Mouse (Mus musculus) telencephalon, adult 2 months (tissue): ENCODE data around the gene Car12.
"Not testable (repeated sequence)": the region's sequence is repeated elsewhere in the genome, so short reads cannot be mapped to it uniquely, and the experiment has no call there.

Source experiments
- DNase-seq: peaks from one replicate; pipeline ENCODE4 v3.0.0-alpha.2; 2011; ENCODE audit warnings: low read depth, low spot score

The Car12 gene

DNA sequence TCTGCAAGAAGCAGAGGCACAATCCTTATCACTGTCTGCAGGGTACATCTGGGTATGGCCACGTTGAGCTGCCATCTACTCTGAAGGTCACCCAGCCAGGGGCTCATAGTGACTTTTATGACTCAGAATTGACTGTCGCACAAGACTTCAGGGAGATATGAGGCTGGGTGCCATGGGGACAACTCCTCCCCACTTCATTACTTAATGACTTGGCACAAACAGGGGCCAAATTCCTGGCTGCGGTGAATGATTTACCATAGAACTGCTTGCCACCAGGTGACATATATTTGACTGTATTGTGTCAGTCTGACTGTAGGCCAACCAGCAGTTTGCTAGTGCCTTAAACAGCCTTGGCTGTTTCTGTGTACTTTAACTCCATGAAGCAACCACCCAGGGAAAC, 55.8 kb downstream of the Car12 start:
- no peak for DNase-seq

DNA sequence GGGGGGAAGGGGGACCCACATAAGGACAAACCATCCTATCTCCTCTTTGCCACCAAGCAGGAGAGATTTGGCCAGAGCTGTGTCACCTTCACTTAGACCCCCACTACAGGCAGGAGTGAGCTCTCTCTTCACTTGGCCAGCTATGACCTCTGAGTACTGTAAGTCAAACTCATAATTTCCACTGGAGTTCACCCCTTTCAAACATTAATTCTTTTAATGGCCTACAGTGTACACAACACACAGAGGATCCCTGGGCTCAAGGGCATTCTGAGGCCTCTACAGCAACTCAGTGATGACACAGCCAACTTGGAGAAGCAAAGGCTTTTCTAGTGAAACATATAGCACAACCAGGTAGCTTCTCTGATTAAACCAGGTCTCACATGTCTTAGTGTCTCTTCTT, 57.2 kb downstream of the Car12 start:
- no peak for DNase-seq

DNA sequence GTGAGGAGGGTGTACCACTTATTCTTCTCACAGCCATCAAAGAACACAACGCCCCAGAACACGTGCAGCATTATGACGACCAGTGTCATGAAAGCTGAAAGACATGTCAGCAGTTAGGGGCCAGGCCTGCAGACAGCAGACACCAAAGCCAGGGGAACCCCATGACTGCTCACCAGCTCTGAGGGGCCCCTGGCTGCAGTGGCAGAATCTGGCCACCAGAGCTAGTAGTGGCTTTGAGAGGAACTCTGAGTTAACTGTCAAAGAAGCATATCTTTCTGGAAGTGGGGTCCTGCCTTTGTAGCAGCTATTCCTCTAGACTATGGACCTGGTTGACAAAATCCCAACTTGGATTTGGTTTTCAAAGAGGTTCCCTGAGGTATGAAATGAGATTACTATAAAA, 71.1 kb downstream of the Car12 start:
- not testable (repeated sequence) for DNase-seq

DNA sequence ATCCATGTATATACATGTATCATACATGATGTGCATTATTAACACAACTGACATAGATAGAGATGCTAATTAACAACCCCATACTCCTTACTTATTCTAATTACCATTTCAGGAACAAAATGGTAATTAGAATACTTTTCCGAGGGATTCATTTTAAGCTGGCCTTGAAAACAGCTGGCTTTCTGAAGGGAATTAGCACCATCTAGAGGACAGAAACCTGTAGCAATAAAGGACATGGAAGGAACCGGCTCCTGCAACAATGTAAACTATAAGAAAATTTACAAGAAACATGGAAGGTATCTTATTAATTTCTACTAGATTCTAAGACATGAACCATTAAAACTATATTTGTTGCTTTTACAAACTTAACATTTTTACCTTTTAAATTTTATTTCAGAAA, 74.3 kb downstream of the Car12 start:
- peak; percentile 58 for DNase-seq

GRCm38 (mm10) chr9:66794629-66795463, 81.4 kb downstream of the Car12 start:
- no peak for DNase-seq

- DNase-seq, result peak; percentile 96
Observed at GRCm38 (mm10) chr9:66795464-66796324, 82.2 kb downstream of the Car12 start, which contains the start of gene Aph1b. TSS of gene Aph1b (minus strand) at chr9:66795490.

DNA sequence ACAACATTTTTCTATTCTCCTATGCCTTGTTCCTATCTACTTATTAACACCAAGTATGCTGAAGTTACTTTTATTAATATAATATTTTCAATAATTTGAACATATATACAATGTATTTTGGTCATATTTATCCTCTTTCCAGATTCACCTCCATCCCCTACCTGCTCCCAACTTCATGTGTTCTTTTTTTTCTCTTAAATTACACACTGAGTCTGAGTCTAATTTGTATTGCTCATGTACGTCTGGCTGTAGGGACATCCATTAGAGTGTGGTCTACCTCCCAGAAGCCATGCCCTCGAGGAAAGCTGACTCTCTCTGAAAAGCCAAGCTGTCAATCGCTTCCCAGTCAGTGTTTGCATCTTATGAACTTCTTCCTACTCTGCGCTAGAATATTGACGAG, 83.3 kb downstream of the Car12 start, which contains the start of gene Gm10647:
Gene Gm10647 (plus strand): TSS at position 301 of the 400 bp plus-strand sequence.
- no peak for DNase-seq

- DNase-seq, result no peak
Observed at GRCm38 (mm10) chr9:66801947-66802346, 88.5 kb downstream of the Car12 start.

DNA sequence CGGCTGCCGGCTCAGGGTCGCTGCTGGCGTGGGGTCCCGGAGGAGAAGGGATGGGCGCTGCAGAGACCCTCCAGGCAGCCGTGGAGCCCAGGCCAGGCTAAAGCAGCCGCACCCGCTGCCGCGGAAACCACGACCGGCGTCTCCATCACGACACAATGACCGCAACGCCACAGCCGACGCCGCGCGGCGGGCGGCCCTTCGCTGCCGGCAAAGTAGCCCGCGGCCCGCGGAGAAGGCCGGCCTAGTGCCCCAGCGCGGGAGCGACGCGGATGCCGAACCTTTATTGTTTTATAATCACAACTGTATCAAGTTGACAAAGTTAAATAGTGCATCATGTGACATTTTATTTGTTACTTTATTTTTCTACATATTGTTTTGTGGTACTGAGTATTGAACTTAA, 92.5 kb downstream of the Car12 start:
- DNase-seq, result not testable (repeated sequence)

DNA sequence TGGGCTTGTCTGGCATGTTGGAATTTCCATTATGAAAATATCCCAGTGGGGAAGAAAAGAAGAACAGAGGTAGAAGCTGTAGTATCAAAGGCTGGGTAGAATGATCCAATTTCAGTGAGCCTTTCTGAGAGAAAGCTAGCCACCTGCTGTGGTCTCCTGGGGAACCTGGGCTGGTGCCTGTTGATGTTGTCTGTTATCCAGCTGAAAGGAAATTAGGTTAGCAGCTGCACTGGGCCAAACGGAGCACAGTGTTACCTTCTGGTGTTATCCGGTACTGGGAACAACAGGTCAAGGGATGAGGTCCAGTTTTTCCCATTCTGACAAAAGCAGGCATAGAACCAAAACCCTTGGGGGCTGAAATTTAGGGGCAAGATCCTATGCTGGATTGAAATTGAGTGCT, 99.9 kb downstream of the Car12 start:
- no peak for DNase-seq
